Mouse (Mus musculus) kidney, adult 2 months (tissue): Measurements from ENCODE around the gene Naa30.

Experiments used
- CTCF ChIP-seq: fragments of 200-500 bp; conservative IDR thresholded peaks from 2 replicates; pipeline ENCODE4 v1.5.1; 2011; ENCODE audit warnings: low read depth, mild to moderate bottlenecking, control low read depth, low read length, moderate library complexity, mixed read lengths; ENCODE audit not compliant: insufficient read depth, insufficient read length
- POLR2A ChIP-seq: fragments of 200-500 bp; IDR thresholded peaks from one replicate; pipeline ENCODE4 v1.6.1; 2011; ENCODE audit warnings: low read depth, low read length, control low read depth

- TF ChIP-seq CTCF (no peak), POLR2A (no peak)
Observed at GRCm38 (mm10) chr14:49155572-49155971, 16.5 kb upstream of the Naa30 start.
